24 mouse cellular contexts compared by ENCODE assay signal in the genomic region with DNA sequence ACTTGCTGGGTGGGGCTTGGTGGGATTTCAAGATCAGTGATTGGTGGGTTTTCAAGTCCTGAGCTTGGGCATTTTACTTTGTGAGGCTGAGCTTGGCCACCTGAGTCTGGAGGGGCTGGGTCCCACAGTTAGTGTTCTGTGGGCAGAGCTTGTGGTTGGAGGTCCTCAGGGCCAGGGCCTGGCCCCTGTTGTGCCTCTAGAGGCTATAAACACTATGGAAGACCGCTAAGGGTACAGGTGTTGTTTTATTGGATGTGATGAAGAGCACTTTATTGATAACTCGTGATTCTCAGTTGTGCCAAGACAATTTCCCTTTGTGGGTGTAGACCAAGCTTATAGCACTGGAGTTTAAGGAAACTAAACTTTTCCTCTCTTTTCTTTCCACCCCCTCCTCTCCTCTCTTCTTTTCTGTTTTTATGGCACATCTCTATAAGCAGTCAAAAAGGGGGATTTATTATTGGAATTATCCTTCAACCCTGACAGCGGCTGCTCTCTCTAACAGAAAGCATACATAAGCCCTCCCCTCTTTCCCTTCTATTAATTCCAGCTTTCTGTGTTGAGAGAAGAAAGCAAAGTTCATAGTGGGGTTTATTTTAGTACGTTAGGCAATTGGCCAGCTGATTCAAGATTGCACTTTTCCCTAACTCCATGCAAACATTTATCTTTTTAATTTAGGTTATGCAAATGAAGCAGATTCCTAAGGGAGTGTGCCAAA.
"Had no signal": no experiment of that assay in that cellular context is flagged by ENCODE, and none has a peak within 500 bp of the region (broad histone marks: within the 10 kb centered on the region; RNA-seq: fewer than 3 reads in every experiment).

No protein-coding gene starts in this region.

- H3K27me3 ChIP-seq: midbrain, embryonic 12.5 days; midbrain, embryonic 15.5 days; neural tube, embryonic 12.5 days; neural tube, embryonic 15.5 days; stomach, embryonic 15.5 days had no signal

- H3K36me3 ChIP-seq: midbrain, embryonic 12.5 days; midbrain, embryonic 15.5 days; neural tube, embryonic 12.5 days; neural tube, embryonic 15.5 days; stomach, embryonic 15.5 days had no signal

- H3K4me2 ChIP-seq: liver, embryonic 11.5 days; lung, embryonic 14.5 days; midbrain, embryonic 12.5 days; midbrain, embryonic 15.5 days; neural tube, embryonic 12.5 days; neural tube, embryonic 15.5 days; stomach, embryonic 15.5 days had no signal

- DNase-seq: kidney, adult 2 months; kidney, postnatal 10 days; kidney, postnatal 36 days; layer of hippocampus, postnatal 36 days; left cerebral cortex, postnatal 4 days; liver, postnatal 0 days; lung, embryonic 14.5 days; right cerebral cortex, adult 18-20 months; right cerebral cortex, postnatal 14 days; right cerebral cortex, postnatal 4 days; thymus, adult 18-20 months; thymus, postnatal 14 days; thymus, postnatal 4 days had no signal

- H3K4me3 ChIP-seq: left cerebral cortex, adult 2 months; midbrain, embryonic 12.5 days; midbrain, embryonic 15.5 days; neural tube, embryonic 12.5 days; neural tube, embryonic 15.5 days; stomach, embryonic 15.5 days had no signal

- H3K4me1 ChIP-seq: midbrain, embryonic 12.5 days; midbrain, embryonic 15.5 days; neural tube, embryonic 12.5 days; neural tube, embryonic 15.5 days; stomach, embryonic 15.5 days had no signal

- H3K9me3 ChIP-seq: midbrain, embryonic 12.5 days; midbrain, embryonic 15.5 days; neural tube, embryonic 12.5 days; neural tube, embryonic 15.5 days; stomach, embryonic 15.5 days had no signal

- H3K9ac ChIP-seq: liver, embryonic 14.5 days; liver, postnatal 0 days; lung, embryonic 14.5 days; midbrain, embryonic 12.5 days; midbrain, embryonic 15.5 days; neural tube, embryonic 12.5 days; neural tube, embryonic 15.5 days; stomach, embryonic 15.5 days had no signal

- ATAC-seq: intestine, embryonic 16.5 days; liver, postnatal 0 days; lung, postnatal 0 days; midbrain, embryonic 15.5 days had no signal

- H3K27ac ChIP-seq: left cerebral cortex, adult 2 months; liver, embryonic 14.5 days; macrophage; midbrain, embryonic 12.5 days; midbrain, embryonic 15.5 days; neural tube, embryonic 12.5 days; neural tube, embryonic 15.5 days; stomach, embryonic 15.5 days had no signal
